Mouse (Mus musculus) NIH3T3 (cell line): ENCODE measurements at regions not wholly inside any gene's neighbourhood (a gene's known extent, or its start where the extent isn't known, plus 50 kb on each side); places are given as distances from the start of the nearest gene placed in this dataset.

ENCODE experiments used
- DNase-seq: peaks from one replicate; pipeline ENCODE4 v3.0.0-alpha.2; 2012; ENCODE audit warnings: low read depth

DNA sequence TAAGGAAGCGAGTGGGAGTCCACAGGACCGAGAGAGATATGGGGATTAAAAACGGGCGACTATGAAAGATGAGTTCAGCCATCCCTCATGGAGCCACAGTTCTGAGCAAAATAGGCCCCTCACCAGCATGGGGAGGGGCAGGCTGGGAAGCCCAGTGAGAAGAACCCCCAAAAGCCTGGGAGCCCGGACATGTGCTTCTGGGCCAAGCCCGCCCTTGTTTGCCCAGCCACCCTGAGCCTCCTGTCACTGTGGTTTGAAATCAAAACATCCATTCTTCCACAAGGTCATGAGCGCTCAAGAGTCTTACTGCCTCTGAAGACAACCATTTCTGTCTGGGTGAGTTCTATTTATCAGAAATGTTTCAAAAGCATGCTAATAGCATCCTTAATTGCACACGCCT, 105.0 kb upstream of the Bcl6 start:
- no peak for DNase-seq

DNA sequence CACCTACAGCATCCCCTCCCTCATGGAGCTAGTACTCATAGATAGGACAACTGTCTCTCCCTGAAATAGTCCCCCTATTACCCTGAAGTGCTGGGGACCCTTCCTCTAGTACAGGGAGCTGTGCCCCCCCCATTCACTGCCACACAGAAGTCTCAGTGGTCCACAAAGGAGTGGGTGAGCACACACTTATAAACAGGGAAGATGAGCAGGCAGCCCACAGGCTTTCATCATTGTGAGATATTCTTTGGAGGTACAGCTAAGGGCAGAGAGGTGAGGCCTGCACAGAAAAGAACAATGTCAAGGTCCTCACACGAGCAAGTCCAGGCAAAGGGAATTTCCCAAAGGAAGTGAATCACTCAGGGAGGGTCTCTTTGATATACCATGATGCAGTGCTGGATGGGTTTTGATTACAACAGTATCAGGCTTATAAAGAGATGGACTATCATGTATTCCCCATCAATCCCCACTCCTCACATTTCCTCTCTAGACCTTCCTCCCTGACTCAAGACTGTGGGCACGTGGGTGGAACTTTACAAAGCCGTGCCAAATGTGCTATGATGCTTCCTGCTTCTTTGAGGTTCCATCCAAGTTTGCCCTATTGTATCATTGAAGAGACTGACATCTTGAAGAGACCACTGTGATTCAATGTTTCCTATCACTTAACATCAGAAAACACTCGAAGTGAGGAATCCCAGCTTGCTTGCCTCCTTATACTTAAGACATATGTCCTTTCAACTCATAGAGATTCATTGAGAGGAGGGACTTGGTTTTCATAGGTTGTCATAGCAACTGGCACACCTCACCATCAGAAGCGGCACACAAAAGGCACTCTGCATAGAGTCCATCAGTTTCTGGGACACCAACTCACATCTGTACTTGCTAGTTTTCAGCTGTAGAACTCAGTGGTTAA, 104.2 kb upstream of the Bcl6 start:
- DNase-seq = no peak

DNA sequence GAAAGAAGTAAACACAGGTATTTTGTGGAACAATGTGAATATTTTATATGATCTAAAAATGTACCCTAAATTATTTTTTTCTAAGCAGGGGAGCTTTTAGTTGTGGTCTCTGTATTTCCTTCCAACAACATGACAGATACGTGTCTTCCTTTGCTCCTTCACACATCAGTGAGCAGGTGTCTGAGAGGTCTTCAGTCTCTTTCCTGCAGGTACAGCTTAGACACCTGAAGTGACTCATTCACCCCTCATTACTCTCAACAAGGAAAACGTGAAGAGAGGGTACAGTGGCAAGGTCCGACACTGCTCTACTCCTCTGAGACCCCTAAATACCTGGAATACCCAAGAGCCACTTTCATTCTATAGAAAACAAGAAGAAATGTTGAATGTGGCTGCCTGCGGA, 103.5 kb upstream of the Bcl6 start:
- DNase-seq = no peak

DNA sequence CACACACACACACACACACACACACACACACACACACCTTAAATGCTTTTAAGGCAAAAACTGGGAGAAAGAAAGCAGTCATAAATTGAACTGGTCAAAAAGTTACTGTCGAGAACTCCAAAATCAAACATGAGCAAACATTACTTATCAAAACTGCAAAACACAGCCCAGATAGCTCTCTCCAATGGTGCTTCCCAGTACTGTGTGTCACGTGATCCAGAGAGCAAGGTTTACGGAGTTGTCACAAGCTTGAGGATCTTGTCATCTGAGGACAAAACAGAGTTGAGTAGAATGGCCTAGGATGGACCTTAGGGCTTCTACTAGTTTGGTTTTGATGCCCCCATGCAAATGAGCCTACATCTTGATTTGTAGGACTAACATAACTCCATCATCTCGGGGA, 102.3 kb upstream of the Bcl6 start:
- DNase-seq = no peak

DNA sequence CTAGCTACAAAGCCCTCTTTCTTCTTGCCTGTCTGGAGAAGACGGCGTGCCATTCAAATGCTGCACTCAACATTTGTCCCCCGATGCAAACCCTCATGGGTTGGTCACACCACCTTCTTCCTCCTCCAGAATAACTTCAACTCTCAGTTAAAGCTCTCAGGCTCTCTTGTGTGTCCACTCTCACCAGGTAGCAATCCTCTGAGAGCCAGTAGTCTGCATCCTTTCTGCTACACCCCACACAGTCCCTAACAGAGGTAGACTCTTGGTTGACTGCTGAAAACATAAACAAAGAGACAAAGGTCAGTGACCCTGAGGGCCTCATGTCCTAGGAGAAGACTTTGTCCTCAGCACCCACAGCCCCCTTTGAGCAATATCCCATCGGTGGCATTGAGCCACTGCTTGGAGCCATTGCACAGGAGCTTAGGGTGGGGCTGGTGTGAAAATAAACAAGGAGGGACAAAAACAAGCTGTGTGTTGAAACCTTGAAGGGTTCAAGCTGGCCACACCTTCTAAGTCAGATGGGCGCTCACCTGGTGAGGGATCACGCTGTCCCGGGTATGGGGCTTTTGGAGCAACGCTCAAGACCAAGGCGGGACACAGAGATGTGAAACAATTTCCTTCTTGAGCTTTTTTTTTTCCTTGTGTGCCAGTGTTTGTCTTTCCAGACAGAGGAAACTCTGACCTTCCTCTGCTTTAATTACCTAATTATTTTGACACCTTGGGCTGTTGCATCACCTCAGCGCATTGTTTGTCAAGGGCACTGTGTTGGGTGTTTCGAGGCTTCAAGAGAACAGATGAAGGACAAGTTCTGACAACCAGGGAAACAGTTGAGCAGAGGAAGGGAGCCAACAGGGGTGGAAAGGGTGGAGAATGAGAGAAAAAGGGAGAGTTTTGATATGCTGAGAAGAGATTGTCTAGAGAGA, 101.4 kb upstream of the Bcl6 start:
- no peak for DNase-seq

DNA sequence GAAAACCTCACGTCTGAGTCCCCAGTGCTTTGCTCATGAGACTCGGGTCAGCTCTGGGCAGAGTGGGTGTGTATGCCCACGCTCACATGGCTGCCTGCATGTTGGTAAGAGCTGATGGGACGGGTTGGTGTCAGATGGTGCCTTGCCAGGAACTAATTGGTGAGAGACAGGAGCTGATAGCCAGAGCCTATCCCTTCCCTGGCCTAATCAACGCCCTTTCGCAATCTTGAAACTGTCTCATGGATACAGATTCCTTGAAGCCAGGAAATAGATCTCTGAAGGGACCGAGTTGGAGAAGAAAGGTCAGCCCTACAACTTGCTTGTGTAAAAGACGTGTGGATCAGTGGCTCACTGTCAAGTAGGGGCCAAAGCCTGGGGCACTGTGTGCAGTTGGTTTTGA, 95.3 kb upstream of the Bcl6 start:
- no peak for DNase-seq

DNA sequence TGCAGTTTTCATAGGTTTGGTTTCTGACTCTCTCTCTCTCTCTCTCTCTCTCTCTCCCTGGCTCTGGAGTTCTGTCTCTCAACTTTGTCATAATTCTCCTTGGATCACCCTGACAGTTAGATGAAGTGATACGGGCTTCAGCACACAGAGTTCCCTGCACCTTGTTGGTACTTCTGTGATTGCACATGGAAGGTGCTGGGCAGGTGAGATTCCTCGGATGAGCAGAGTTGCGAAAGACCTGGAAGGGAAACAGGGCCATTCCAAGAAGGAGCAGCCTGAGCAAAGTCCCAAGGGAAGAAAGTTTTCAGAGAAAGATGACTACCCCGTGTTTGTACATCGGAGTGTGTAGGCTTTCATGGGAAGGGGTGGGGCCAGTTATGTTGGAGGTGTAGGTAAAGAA, 91.8 kb upstream of the Bcl6 start:
- DNase-seq = no peak

DNA sequence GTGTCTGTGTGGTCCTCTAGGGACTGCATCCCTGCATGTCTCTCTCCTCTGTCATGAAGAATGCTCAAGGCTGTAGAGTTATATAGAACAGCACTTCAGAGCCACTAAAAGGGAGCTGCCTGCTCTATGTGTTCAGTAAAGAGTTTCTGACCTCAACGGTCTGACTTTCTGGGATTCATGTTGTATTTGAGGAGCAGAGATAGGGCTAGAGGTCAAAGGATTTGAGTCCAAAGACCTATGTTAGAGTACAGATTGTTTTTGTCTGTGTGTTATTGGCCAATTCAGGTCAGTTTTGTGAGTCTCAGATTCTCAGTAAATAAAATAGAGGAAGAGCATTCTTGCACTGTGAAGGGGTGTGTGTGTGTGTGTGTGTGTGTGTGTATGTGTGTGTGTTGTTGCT, 90.0 kb upstream of the Bcl6 start:
- DNase-seq = no peak

DNA sequence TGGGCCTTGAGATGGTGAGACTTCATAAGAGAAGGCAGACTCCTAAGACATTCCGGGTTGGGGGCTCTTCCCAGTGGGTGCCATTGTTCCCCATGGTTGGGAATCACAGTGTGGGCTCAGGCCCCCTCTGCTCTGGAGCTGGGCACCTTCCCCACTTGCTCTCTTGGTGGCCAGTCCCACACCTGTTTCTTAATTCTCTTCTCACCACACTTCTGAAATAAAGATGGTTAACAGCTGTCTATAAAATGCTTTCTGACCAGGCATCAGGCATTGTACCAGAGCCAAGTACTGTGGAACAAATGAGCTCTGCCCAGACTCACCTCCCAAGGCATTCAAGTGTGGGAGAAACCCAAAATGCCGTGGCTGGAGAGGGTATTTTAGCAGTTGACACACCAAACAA, 88.8 kb upstream of the Bcl6 start:
- DNase-seq = peak; percentile 4

DNA sequence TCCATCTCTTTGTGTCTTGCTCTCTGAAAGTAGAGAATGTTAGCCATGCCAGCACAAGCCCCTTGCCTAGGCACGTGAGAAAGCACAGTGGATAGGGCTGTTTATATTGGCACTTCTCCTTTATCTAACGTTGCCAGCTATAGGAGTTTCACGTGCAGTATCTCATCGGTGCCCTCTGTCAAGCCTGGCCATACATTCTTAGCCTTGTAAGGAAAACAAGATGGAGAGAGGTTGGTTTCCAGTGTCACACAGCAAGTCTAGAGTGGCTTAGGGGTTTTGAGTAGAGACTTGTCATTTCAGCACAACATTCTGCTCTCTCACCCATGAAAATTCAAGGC, 88.1 kb upstream of the Bcl6 start:
- DNase-seq = no peak

DNA sequence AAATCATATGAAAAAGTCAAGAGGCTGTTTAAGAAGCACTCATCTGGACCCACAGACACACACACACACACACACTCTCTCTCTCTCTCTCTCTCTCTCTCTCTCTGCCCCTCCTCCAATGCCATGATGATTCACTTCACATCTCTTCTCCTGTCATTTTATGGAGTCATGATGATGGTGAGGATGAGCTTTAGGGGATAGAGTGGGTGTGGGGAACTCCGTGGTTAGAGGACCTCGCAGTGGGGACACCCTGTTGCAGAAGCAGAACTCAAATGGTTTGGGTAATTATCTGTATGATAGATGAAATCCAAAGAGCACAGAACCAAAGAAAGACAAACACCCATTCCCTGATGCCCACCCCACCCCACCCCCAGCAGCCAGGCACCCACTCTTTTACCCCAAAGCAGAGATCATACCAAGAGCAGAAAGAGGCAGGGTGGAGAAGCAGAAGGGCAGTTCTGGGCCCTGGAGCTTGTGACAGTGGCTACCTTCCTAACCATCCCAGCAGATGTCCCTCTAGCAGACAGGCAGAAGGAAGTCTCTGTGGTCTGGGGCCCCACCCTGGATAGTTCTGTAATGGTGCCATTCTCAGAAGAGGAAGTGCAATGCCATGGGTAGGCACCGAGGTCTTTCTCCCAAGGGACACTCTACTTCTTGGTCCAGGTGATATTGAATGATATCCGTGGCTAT, 87.6 kb upstream of the Bcl6 start:
- DNase-seq = no peak

DNA sequence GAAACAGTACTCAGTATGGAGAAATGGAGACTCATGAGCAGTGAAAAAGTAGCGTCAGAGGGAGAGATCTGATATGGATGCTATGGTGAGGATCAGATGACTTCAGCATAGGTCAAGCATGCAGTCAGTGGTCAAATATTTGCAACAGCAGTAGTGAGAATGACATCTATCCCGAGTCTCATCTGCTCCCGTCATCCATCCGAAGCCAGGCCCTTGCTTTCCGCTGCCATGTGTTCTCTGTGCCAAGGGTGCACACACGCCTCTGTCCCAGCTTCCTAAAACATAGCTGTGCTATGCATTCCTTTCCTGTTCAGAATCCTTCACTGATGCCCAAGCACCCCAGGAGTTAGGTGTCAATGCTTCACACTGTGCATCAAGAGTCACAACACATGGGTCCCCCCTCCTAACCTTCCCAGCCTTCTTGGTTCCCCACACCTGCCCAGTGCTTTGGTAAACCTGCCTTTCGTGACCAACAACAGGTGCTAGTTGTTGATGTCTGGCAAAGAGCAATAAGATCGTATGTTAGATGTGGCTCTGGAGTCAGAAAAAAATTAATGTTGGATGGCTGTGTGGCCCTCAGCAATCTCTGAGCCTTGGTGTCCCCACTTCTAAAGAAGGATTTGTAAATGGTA, 85.1 kb upstream of the Bcl6 start:
- no peak for DNase-seq

DNA sequence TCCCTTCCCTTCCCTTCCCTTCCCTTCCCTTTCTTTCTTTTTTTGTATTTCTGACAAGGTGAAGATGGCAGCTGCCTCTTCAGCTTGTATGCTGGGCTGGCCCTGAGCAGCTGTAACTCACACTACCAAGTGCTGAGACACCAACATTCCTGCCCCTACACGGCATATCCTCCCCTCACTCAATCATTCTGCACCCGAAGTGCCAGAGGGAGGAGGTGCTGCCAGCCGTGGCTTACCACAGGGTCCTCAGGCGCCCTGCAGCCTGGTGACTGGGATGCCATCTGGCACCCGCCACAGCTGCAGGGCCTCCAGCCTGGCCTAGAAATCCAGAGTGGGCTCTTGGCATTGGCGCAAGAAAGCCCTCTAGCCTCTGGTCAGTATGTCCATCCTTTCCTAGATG, 84.4 kb upstream of the Bcl6 start:
- no peak for DNase-seq

DNA sequence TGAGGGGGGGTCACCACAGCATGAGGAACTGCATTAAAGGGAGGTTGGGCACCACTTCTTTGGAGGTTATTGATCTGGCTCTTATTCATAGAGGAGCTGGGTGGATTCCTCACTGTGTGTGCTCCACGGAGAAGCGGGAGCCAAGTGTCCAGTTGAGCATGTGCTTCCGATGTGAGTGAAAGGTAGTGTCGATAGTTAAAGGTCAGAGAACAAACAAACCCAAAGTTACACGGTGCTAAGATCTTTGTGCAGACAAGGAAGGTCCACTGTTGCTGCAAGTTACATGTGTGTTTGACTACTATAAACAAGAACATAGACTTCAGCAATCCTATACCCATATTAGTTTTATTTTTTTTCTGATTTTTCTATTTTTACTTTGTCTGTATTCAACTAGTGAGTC, 80.8 kb upstream of the Bcl6 start:
- DNase-seq = no peak

DNA sequence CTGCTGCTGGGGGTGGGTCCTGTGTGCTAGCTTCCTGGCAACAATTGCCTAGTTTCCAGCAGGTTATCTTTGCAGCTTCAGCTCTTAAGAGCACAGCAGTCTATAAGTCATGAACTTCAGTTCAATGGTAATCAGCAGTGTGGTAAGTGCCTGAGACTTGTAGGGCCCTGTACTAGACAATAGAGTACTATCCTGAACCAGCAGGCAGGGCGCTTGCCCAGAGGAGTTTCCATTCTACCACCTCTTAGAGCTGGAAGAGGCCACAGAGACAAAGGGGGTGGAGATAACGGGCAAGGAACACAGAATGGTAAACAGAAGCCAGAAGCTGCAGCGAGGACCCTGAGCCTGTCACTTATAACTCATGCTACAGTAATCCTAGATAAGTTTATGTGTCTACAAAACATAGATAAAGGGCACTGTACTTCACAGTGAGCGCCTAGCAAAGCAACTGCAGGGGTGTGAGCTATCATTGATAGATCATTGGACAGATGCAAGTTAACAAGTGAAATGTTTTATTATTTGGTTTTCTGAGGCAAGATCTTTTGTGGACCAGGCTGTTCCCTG, 79.7 kb upstream of the Bcl6 start:
- no peak for DNase-seq

DNA sequence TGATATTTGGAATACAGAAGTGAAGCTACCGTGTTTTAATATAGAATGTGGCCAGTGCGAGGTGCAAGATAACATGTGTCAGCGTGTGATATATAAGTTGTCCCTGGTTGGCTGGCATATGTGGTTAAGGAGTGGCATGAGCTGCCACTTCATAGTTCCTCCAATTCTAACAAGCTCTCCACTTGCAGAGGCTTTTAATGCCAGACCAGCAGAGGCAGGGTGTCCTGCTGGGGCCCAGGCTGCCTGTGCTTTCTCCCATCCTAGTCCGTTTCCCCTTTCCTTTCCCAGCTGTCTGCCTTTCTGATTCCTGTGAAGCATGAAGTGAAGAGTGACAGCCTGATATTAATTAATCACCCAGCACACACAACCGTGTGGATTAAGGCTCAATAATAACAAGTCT, 73.7 kb upstream of the Bcl6 start:
- no peak for DNase-seq

DNA sequence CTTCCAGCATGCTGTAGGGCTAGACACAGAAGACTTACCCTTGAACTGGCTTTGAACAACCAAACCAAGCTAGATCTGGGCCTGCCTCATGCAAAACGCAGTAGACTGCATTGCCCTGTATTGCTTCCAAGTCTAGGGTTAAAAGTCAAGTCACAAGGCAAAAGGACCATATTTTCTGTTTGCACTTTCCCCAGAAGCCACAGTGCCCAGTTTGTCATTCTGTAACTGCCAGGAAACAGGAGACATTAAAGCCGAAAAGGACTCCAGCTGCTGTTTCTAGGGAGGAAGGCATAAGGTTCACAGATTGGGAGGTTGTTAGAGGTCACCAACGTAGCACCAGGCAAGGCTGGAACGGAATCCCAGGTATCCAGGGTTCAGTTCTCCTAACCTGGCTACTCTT, 72.8 kb upstream of the Bcl6 start:
- no peak for DNase-seq

DNA sequence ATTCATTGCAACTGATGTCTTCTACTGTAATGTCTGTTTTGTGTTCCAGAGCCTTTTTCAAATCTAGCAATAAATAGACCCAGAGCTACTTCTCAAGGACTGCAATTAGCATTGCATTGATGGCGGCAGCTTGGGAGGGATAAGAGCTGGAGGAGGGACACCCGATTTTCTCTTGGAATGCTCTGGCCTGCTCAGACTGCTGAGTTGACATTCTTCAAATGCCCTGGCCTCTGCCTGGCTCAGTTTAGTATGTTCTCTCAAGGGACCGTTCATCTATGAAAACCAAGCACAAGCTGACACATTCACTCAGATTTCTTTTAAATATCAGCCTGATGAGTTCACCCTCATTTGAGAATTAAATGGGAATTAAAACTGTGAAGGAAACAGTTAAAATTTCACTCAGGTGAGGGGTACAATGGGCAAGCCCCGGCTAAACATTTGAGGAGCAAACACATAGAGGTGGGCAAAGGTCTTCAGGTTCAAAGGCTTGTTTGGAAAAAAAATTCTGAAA, 70.5 kb upstream of the Bcl6 start:
- no peak for DNase-seq

DNA sequence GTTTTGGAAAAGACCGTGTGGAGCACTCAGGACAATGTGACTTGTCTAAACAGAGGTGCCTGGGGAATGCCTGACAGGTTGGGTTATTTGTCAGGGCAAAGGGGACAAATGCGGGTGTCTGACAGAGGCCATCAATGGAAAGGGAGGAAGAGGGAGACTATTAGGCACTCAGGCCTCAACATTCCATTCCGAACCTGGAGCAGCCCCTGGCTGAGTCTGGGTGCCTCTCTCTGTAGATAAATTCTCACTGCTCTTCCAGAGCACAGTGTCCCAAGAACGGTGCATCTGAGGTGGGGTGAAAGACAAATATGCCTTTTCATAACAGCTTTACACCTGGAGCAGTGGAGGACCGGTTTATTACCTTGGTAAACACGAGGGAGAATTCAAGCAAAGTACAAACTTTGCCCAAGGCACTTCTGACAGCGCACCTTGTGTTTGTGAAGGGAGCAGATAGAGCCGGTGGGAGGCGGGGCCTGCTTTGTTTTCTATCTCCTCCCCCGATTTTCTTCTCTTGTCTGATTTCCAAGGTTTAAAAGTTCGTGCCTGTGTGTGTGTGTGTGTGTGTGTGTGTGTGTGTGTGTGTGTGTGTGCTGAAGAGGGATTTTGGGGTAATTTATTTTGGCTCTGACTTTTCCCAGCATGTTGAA, 68.4 kb upstream of the Bcl6 start:
- DNase-seq = no peak

DNA sequence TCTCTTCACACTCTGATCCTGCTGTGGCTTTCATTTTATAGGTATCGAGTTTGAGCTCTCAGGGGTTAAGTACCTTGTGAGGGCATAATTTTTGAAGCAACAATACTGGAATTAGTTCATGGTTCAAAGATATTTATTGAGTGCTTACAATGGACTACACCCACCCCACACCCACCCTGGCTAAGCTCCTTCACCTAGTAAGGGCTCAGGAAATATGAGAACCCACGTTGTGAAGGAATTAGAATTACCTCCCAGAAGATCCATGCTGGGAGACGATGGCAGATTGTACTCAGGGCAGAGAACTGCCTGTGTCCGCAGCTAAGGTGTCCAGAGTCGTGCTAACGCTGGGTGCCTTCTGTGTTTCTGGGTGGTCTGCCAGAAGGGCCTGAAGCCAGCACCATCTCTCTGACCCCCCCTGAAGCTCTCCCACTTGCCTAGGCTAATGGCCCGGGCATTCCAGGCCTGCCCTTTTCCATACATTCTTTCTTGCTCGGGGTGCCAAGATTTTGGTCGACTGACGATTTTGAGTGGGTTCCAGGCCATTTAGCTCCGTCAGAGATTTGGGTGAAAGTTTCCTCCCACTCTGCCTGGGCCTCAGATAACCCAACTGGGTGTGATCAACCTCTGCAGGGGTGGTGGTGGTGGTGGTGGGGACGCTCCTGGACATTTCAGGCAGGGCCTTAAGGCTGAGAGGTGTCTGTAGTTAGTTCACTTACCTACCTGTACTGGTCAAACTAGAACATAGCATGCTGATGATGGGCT, 67.7 kb upstream of the Bcl6 start:
- DNase-seq = peak; percentile 20
